Mouse (Mus musculus): Measurements from ENCODE around the gene Nup62cl.

DNA sequence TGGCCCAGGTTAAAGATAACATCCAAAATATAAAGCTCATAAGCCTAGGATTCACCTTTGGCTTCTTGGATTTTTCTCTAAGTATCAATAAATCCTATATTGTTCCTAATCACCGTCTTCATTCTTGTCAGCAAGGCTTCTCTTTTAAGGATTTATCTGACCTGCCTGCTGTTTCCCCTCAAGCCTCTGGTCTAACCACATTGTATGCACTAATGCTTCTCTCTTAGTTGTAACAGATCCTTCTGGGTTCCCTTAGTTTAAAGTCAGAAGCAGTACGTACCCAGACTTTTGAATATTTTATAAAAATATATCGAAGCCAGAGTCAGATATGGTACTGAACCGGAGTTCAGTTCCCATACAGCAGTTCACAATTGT lies 63.8 kb downstream of the Nup62cl start:
- TF ChIP-seq CTCF (IDR thresholded peaks at IDR 0.05; ENCODE audit: borderline replicate concordance, extremely low read depth, insufficient read depth, insufficient read length) (no peak), POLR2A (IDR thresholded peaks at IDR 0.05; ENCODE audit: borderline replicate concordance, extremely low read depth, insufficient read depth, insufficient read length, poor library complexity, severe bottlenecking) (no peak)

Data from brain, embryonic 14.5 days (tissue).